ENCODE assay signal across 8 mouse cellular contexts in the genomic region with DNA sequence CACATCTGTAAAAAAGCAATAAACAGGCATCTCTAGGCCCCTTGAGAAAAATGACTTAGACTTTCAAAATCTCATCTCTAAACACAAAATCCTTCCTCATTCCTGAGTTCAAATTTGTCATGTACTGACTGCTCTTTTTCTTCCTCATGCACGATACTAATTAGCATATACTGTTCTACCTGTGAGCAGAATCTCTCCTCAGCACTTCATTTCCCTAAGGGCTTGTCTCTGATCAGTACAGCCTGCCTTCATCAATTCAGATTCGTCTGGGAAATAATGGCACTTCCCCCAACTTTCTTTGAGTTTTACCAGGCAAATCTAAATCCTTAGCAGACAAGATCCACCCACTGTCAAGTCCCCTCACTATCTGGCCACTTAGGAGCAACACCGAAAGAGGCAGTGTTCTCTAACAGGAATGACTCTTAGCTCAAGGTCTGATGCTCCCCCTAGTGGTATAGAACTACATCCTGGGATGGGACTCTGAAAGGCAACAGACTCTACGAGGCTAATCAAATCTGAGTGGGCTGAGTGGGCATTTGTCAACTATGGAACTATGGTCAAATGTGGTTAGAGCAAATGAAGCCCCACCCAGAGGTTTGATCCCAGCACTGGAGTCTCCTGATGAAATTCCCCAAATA.
DNase-seq lines count a peak whose midpoint lies in the region; ATAC-seq lines count a peak whose summit lies in the region.

No protein-coding gene starts in this region.

- H3K36me3 ChIP-seq in forebrain, embryonic 11.5 days (ENCODE audit: control insufficient read depth, insufficient read depth, low read length): no peaks in the 10 kb centered on the region
- no peaks in the 10 kb centered on the region; the same call in 1 of the 2 replicates for H3K36me3 ChIP-seq in hindbrain, embryonic 12.5 days
- no peaks in the 10 kb centered on the region; the same call in 1 of the 2 replicates for H3K36me3 ChIP-seq in splenic B cell, adult 2 months (ENCODE audit: control insufficient read depth, insufficient read depth, low read length, poor library complexity, severe bottlenecking)

- peak; percentile 16 for DNase-seq in ovary, postnatal 14 days (ENCODE audit: low spot score)
- no peak for DNase-seq in ovary, postnatal 10 days (ENCODE audit: low spot score)
- DNase-seq in c-Kit-positive CD71-positive TER-119-negative erythroid progenitor cells, embryonic 14.5 days (ENCODE audit: low read depth): peak; percentile 62
- no peak for DNase-seq in forebrain, embryonic 11.5 days (ENCODE audit: low spot score)
- peak; percentile 9 to 55 for DNase-seq in layer of hippocampus, postnatal 14 days (ENCODE audit: low spot score in 2 of 2)
- peak; percentile 71 for DNase-seq in mesoderm, embryonic 11.5 days (ENCODE audit: low read depth, low spot score)
- peak; percentile 80 for DNase-seq in splenic B cell, adult 2 months (ENCODE audit: low read depth, low spot score)

- no peak overlapping the region for H3K9ac ChIP-seq in forebrain, embryonic 11.5 days (ENCODE audit: low read length)
- no peak overlapping the region for H3K9ac ChIP-seq in hindbrain, embryonic 12.5 days

- peak; percentile 80 for ATAC-seq in forebrain, embryonic 11.5 days (replicated peaks; ENCODE audit: low FRiP score)
- peak; percentile 73; the same call in 1 of the 2 replicates for ATAC-seq in hindbrain, embryonic 12.5 days (ENCODE audit: low FRiP score)

- H3K9me3 ChIP-seq in forebrain, embryonic 11.5 days (ENCODE audit: control insufficient read depth, low read length): no peaks in the 10 kb centered on the region
- H3K9me3 ChIP-seq in hindbrain, embryonic 12.5 days (replicated peaks): no peaks in the 10 kb centered on the region

- no peaks in the 10 kb centered on the region for H3K4me1 ChIP-seq in forebrain, embryonic 11.5 days (replicated peaks; ENCODE audit: control insufficient read depth, insufficient read depth, low read length)
- no peaks in the 10 kb centered on the region for H3K4me1 ChIP-seq in hindbrain, embryonic 12.5 days

- no peak overlapping the region for H3K27ac ChIP-seq in forebrain, embryonic 11.5 days (ENCODE audit: low read depth, low read length)
- no peak overlapping the region for H3K27ac ChIP-seq in hindbrain, embryonic 12.5 days

- WGBS in forebrain, embryonic 11.5 days: 31% methylated on average over 4 of the region's 4 CpGs
- WGBS in hindbrain, embryonic 12.5 days: 30% methylated on average over 4 of the region's 4 CpGs

- no peak overlapping the region for H3K4me3 ChIP-seq in forebrain, embryonic 11.5 days (ENCODE audit: low read depth, low read length)
- H3K4me3 ChIP-seq in hindbrain, embryonic 12.5 days: no peak overlapping the region

- H3K27me3 ChIP-seq in forebrain, embryonic 11.5 days (ENCODE audit: control insufficient read depth, insufficient read depth, low read length): no peaks in the 10 kb centered on the region
- no peaks in the 10 kb centered on the region for H3K27me3 ChIP-seq in hindbrain, embryonic 12.5 days
- H3K27me3 ChIP-seq in splenic B cell, adult 2 months (ENCODE audit: control insufficient read depth, insufficient read depth, low read length, poor library complexity, severe bottlenecking): no peaks in the 10 kb centered on the region

- H3K4me2 ChIP-seq in forebrain, embryonic 11.5 days (ENCODE audit: low read depth, low read length, severe bottlenecking): no peak overlapping the region
- H3K4me2 ChIP-seq in hindbrain, embryonic 12.5 days (replicated peaks): no peak overlapping the region

Comparison
In these comparisons a context has a peak if more than half of its experiments do, and no peak if none do; other contexts are left out.
1. DNase-seq: peak in ovary, postnatal 14 days (single experiment), c-Kit-positive CD71-positive TER-119-negative erythroid progenitor cells, embryonic 14.5 days (single experiment), layer of hippocampus, postnatal 14 days (2 of 2), mesoderm, embryonic 11.5 days (single experiment) and splenic B cell, adult 2 months (single experiment); none in ovary, postnatal 10 days (single experiment) and forebrain, embryonic 11.5 days (single experiment).